Mouse (Mus musculus): ENCODE results near the gene Fbxw5. TPM values are rescaled to one million over a fixed set of nuclear protein-coding genes. Genes with fewer than 3 reads are reported as not detected.
"Not testable (repeated sequence)": the region's sequence is repeated elsewhere in the genome, so short reads cannot be mapped to it uniquely, and the experiment has no call there.

The Fbxw5 gene
- total RNA-seq, 1 experiment from 2014 or later, result 33.3 TPM

DNA sequence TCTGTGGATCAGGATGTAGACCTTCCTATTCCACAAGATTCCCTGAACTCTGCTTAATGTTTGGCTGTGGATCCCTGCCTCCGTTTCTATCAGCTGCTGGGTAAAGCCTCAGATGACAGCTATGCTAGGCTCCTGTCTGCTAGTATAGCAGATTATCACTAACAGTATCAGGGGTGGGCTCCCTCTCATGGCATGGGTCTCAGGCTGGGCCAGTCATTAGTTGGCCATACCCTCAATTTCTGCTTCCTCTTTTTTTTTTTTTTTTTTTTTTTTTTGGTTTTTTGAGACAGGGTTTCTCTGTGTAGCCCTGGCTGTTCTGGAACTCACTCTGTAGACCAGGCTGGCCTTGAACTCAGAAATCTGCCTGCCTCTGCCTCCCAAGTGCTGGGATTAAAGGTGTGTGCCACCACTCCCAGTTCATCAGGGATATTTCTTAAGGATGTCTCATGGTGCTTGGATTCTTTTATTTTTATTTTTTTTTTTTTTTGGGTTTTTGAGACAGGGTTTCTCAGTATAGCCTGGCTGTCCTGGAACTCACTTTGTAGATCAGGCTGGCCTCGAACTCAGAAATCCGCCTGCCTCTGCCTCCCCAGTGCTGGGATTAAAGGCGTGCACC is 52.7 kb downstream of the Fbxw5 start:
- not testable (repeated sequence) for ATAC-seq (replicated peaks; ENCODE audit: insufficient number of reproducible peaks, low FRiP score, low TSS enrichment, poor library complexity, severe bottlenecking)

Other genes with a start within 250 kb of the Fbxw5 start
- gene Tmem203, start 245.3 kb upstream of the Fbxw5 start, total RNA-seq (2017), result 12.2 to 16.8 TPM (median 15.6 TPM) in 3 replicates
- gene Tprn, start 238.1 kb upstream of the Fbxw5 start, total RNA-seq (2017), result 7.1 to 9.2 TPM (median 8.4 TPM) in 3 replicates
- 31.8 to 50.4 TPM (median 32.4 TPM) in 3 replicates for gene Ssna1, start 228.3 kb upstream of the Fbxw5 start, total RNA-seq (2017)
- 42.6 to 64.9 TPM (median 43.8 TPM) in 3 replicates for gene Anapc2, start 228.3 kb upstream of the Fbxw5 start, total RNA-seq (2017)
- gene Tmem210, start 212.6 kb upstream of the Fbxw5 start, total RNA-seq (2017), result not detected in 3 replicates
- not detected in 3 replicates for gene Lrrc26, start 210.8 kb upstream of the Fbxw5 start, total RNA-seq (2017)
- 0.49 TPM in 1 of 3 replicates, not detected in the others for gene Grin1, start 181.6 kb upstream of the Fbxw5 start, total RNA-seq (2017)
- 31.6 to 66.4 TPM (median 33.3 TPM) in 3 replicates for gene Man1b1, start 168.4 kb upstream of the Fbxw5 start, total RNA-seq (2017)
- gene Dpp7, start 144.4 kb upstream of the Fbxw5 start, total RNA-seq (2017), result 24.8 to 101 TPM (median 57.4 TPM) in 3 replicates
- gene Uap1l1, start 135.1 kb upstream of the Fbxw5 start, total RNA-seq (2017), result 6.6 to 19.5 TPM (median 12.9 TPM) in 3 replicates
- 4.3 TPM in 1 of 3 replicates, not detected in the others for gene Sapcd2, start 128.4 kb upstream of the Fbxw5 start, total RNA-seq (2017)
- not detected in 3 replicates for gene Entpd2, start 104.9 kb upstream of the Fbxw5 start, total RNA-seq (2017)
- not detected in 3 replicates for gene Npdc1, start 101.4 kb upstream of the Fbxw5 start, total RNA-seq (2017)
- gene Fut7, start 77.5 kb upstream of the Fbxw5 start, total RNA-seq (2017), result 8.9 to 13.9 TPM (median 11.0 TPM) in 3 replicates
- gene Abca2, start 72.0 kb upstream of the Fbxw5 start, total RNA-seq (2017), result 16.8 to 46.8 TPM (median 17.5 TPM) in 3 replicates
- gene Clic3, start 43.9 kb upstream of the Fbxw5 start, total RNA-seq (2017), result not detected in 3 replicates
- 21.4 to 39.6 TPM (median 32.9 TPM) in 3 replicates for gene Paxx, start 39.7 kb upstream of the Fbxw5 start, total RNA-seq (2017)
- gene Ptgds, start 30.7 kb upstream of the Fbxw5 start, total RNA-seq (2017), result not detected in 3 replicates
- gene Lcn12, start 6.8 kb upstream of the Fbxw5 start, total RNA-seq (2017), result not detected in 3 replicates
- not detected in 3 replicates for gene C8g, start 969 bp downstream of the Fbxw5 start, total RNA-seq (2017)
- 16.6 to 29.4 TPM (median 18.0 TPM) in 3 replicates for gene Traf2, start 46.2 kb downstream of the Fbxw5 start, total RNA-seq (2017)
- gene Edf1, start 57.1 kb downstream of the Fbxw5 start, total RNA-seq (2017), result 80.0 to 121 TPM (median 114 TPM) in 3 replicates
- gene Mamdc4, start 74.1 kb downstream of the Fbxw5 start, total RNA-seq (2017), result 2.8 to 6.2 TPM in 2 of 3 replicates, not detected in the other
- gene Phpt1, start 74.5 kb downstream of the Fbxw5 start, total RNA-seq (2017), result 0.67 to 1.9 TPM (median 1.1 TPM) in 3 replicates
- gene Ajm1, start 81.0 kb downstream of the Fbxw5 start, total RNA-seq (2017), result 0.10 TPM in 1 of 3 replicates, not detected in the others
- gene Rabl6, start 107.8 kb downstream of the Fbxw5 start, total RNA-seq (2017), result 42.7 to 71.6 TPM (median 51.7 TPM) in 3 replicates
- not detected in 3 replicates for gene Ccdc183, start 116.9 kb downstream of the Fbxw5 start, total RNA-seq (2017)
- gene Tmem141, start 121.3 kb downstream of the Fbxw5 start, total RNA-seq (2017), result 12.4 to 19.4 TPM (median 14.3 TPM) in 3 replicates
- gene Fcna, start 127.3 kb downstream of the Fbxw5 start, total RNA-seq (2017), result not detected in 3 replicates
- gene Lcn8, start 152.4 kb downstream of the Fbxw5 start, total RNA-seq (2017), result not detected in 3 replicates
- not detected in 3 replicates for gene Lcn5, start 157.2 kb downstream of the Fbxw5 start, total RNA-seq (2017)
- not detected in 3 replicates for gene Lcn6, start 176.0 kb downstream of the Fbxw5 start, total RNA-seq (2017)
- not detected in 3 replicates for gene Lcn10, start 182.0 kb downstream of the Fbxw5 start, total RNA-seq (2017)
- not detected in 3 replicates for gene Obp2a, start 199.3 kb downstream of the Fbxw5 start, total RNA-seq (2017)
- gene Bmyc, start 206.0 kb downstream of the Fbxw5 start, total RNA-seq (2017), result 1.5 to 4.4 TPM (median 3.9 TPM) in 3 replicates
- not detected in 3 replicates for gene Obp2b, start 236.3 kb downstream of the Fbxw5 start, total RNA-seq (2017)